In the genomic region with DNA sequence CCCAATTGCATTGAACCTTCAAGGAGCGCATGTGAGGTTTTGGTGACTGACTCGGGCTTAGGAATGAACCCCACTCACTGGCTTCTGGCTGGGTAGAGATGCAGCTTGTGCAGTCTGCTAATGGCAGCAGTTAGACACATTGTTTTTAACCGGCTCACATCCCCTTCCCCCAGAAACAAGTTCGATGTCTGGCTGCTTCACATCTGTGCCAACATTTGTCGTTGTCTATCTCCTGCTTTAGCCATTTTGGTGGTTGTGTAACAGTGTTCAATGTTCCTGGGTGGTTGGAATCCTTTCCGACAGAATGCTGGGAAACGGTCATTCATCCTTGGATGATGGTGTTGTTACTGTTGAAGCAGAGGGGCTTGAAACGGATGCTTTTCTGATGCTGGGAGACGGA, we compare ENCODE assay signal across 11 mouse cellular contexts.
DNase-seq lines count a peak whose midpoint lies in the region; ATAC-seq lines count a peak whose summit lies in the region.
"Had no signal": no experiment of that assay in that cellular context is flagged by ENCODE, and none has a peak within 500 bp of the region (broad histone marks: within the 10 kb centered on the region; RNA-seq: fewer than 3 reads in every experiment).

No protein-coding gene starts in this region.

- no peak overlapping the region for H3K9ac ChIP-seq in kidney, embryonic 16.5 days (replicated peaks; ENCODE audit: low read length)
- no peak overlapping the region for H3K9ac ChIP-seq in kidney, embryonic 14.5 days (ENCODE audit: low read depth, low read length)
- no peak overlapping the region for H3K9ac ChIP-seq in intestine, embryonic 15.5 days
- H3K9ac ChIP-seq: heart, embryonic 15.5 days; midbrain, embryonic 12.5 days had no signal

- no peak overlapping the region for H3K4me2 ChIP-seq in kidney, embryonic 16.5 days (replicated peaks; ENCODE audit: low read depth, low read length)
- H3K4me2 ChIP-seq in kidney, embryonic 14.5 days (replicated peaks; ENCODE audit: low read depth, low read length) = no peak overlapping the region
- H3K4me2 ChIP-seq in intestine, embryonic 15.5 days (replicated peaks) = no peak overlapping the region
- H3K4me2 ChIP-seq: heart, embryonic 15.5 days; midbrain, embryonic 12.5 days had no signal

- WGBS in kidney, embryonic 16.5 days = 79% methylated on average over 9 of the region's 9 CpGs
- 86% methylated on average over 9 of the region's 9 CpGs for WGBS in kidney, embryonic 14.5 days
- WGBS in intestine, embryonic 15.5 days = 65% methylated on average over 9 of the region's 9 CpGs

- no peaks in the 10 kb centered on the region; the same call in 1 of the 2 replicates for H3K36me3 ChIP-seq in kidney, embryonic 16.5 days (ENCODE audit: insufficient read depth, low read length)
- H3K36me3 ChIP-seq in kidney, embryonic 14.5 days (ENCODE audit: control insufficient read depth, insufficient read depth, low read length) = no peaks in the 10 kb centered on the region
- peaks cover 6% of the 10 kb centered on the region; the same call in 1 of the 2 replicates for H3K36me3 ChIP-seq in intestine, embryonic 15.5 days
- H3K36me3 ChIP-seq: heart, embryonic 15.5 days; midbrain, embryonic 12.5 days had no signal

- H3K27me3 ChIP-seq in kidney, embryonic 16.5 days (ENCODE audit: insufficient read depth, low read length) = no peaks in the 10 kb centered on the region
- H3K27me3 ChIP-seq in kidney, embryonic 14.5 days (ENCODE audit: control insufficient read depth, insufficient read depth, low read length) = no peaks in the 10 kb centered on the region
- no peaks in the 10 kb centered on the region for H3K27me3 ChIP-seq in intestine, embryonic 15.5 days (replicated peaks)
- H3K27me3 ChIP-seq: heart, embryonic 15.5 days; midbrain, embryonic 12.5 days had no signal

- no peak overlapping the region for H3K4me3 ChIP-seq in kidney, embryonic 16.5 days (ENCODE audit: low read length)
- no peak overlapping the region for H3K4me3 ChIP-seq in kidney, embryonic 14.5 days (ENCODE audit: low read length)
- H3K4me3 ChIP-seq in intestine, embryonic 15.5 days (replicated peaks) = no peak overlapping the region
- H3K4me3 ChIP-seq: heart, embryonic 15.5 days; midbrain, embryonic 12.5 days had no signal

- H3K9me3 ChIP-seq in kidney, embryonic 16.5 days (ENCODE audit: low read length) = no peaks in the 10 kb centered on the region
- no peaks in the 10 kb centered on the region for H3K9me3 ChIP-seq in kidney, embryonic 14.5 days (ENCODE audit: control insufficient read depth, low read length)
- no peaks in the 10 kb centered on the region for H3K9me3 ChIP-seq in intestine, embryonic 15.5 days
- H3K9me3 ChIP-seq: heart, embryonic 15.5 days; midbrain, embryonic 12.5 days had no signal

- H3K27ac ChIP-seq in kidney, embryonic 16.5 days (ENCODE audit: low read length) = 0 out of 2 replicates have a peak overlapping the region, but pooled peaks have one; percentile 6
- no peak overlapping the region for H3K27ac ChIP-seq in kidney, embryonic 14.5 days (ENCODE audit: low read depth, low read length)
- H3K27ac ChIP-seq in intestine, embryonic 15.5 days = peak overlapping the region; percentile 51
- H3K27ac ChIP-seq: heart, embryonic 15.5 days; midbrain, embryonic 12.5 days had no signal

- peaks cover 47% of the 10 kb centered on the region for H3K4me1 ChIP-seq in kidney, embryonic 16.5 days (ENCODE audit: insufficient read depth, low read length)
- H3K4me1 ChIP-seq in kidney, embryonic 14.5 days (ENCODE audit: control insufficient read depth, insufficient read depth, low read length) = peaks cover 38% of the 10 kb centered on the region
- H3K4me1 ChIP-seq in intestine, embryonic 15.5 days (replicated peaks) = peaks cover 45% of the 10 kb centered on the region

- no peak for ATAC-seq in kidney, embryonic 16.5 days (ENCODE audit: low FRiP score, low TSS enrichment)
- no peak for ATAC-seq in kidney, embryonic 14.5 days (ENCODE audit: low FRiP score, low TSS enrichment)
- ATAC-seq in intestine, embryonic 15.5 days = no peak

- peak; percentile 23 for DNase-seq in right cerebral cortex, postnatal 25 days
- no peak for DNase-seq in right cerebral cortex, postnatal 10 days (ENCODE audit: low spot score in 2 of 2)
- no peak for DNase-seq in spleen, adult 12 weeks (ENCODE audit: low spot score)
- no peak for DNase-seq in thymus, postnatal 36 days
- no peak for DNase-seq in spleen, postnatal 14 days (ENCODE audit: low spot score in 2 of 2)
- DNase-seq: lung, adult 18-20 months had no signal
